Mouse (Mus musculus): ENCODE measurements around the gene Glce. TPM values are rescaled to one million over a fixed set of nuclear protein-coding genes. Genes with fewer than 3 reads are reported as not detected.

The Glce gene
- polyA plus RNA-seq, 1 experiment = not detected

GRCm38 (mm10) chr9:62018229-62019093 lies 104.0 kb downstream of the Glce start:
- 83% methylated on average over 14 of the region's 14 CpGs for WGBS
- H3K4me3 ChIP-seq (ENCODE audit: insufficient read depth, low read depth, low read length) = no peak overlapping the region
- TF ChIP-seq POLR2A (IDR thresholded peaks at IDR 0.05; ENCODE audit: insufficient read depth, low read depth, low read length) (no peak), CTCF (IDR thresholded peaks at IDR 0.05; ENCODE audit: insufficient read depth, low read depth, low read length) (no peak)
- H3K4me1 ChIP-seq (ENCODE audit: control insufficient read depth, insufficient read depth, low read length) = no peaks in the 10 kb centered on the region
- H3K27ac ChIP-seq (ENCODE audit: insufficient read depth, low read depth, low read length) = no peak overlapping the region

- 87% methylated on average over 6 of the region's 6 CpGs for WGBS
- TF ChIP-seq POLR2A (IDR thresholded peaks at IDR 0.05; ENCODE audit: insufficient read depth, low read depth, low read length) = no peak
- TF ChIP-seq CTCF (IDR thresholded peaks at IDR 0.05; ENCODE audit: insufficient read depth, low read depth, low read length) = no peak
- H3K27ac ChIP-seq (ENCODE audit: insufficient read depth, low read depth, low read length) = no peak overlapping the region
These were observed 105.1 kb downstream of the Glce start for GRCm38 (mm10) chr9:62017329-62017728.

GRCm38 (mm10) chr9:62015504-62015903 lies 107.0 kb downstream of the Glce start:
- WGBS = 62% methylated on average over 3 of the region's 3 CpGs
- H3K27ac ChIP-seq (ENCODE audit: insufficient read depth, low read depth, low read length) = no peak overlapping the region
- no peak for TF ChIP-seq CTCF (IDR thresholded peaks at IDR 0.05; ENCODE audit: insufficient read depth, low read depth, low read length)
- no peak for TF ChIP-seq POLR2A (IDR thresholded peaks at IDR 0.05; ENCODE audit: insufficient read depth, low read depth, low read length)

More at GRCm38 (mm10) chr9:62017329-62017728, 105.1 kb downstream of the Glce start:
- Histone ChIP-seq H3K4me3 (ENCODE audit: insufficient read depth, low read depth, low read length) (no peak overlapping the region), H3K4me1 (ENCODE audit: control insufficient read depth, insufficient read depth, low read length) (no peaks in the 10 kb centered on the region)

GRCm38 (mm10) chr9:62013316-62014097 lies 108.9 kb downstream of the Glce start:
- TF ChIP-seq POLR2A (IDR thresholded peaks at IDR 0.05; ENCODE audit: insufficient read depth, low read depth, low read length) (no peak), CTCF (IDR thresholded peaks at IDR 0.05; ENCODE audit: insufficient read depth, low read depth, low read length) (no peak)
- Histone ChIP-seq H3K4me1 (ENCODE audit: control insufficient read depth, insufficient read depth, low read length) (no peaks in the 10 kb centered on the region), H3K27ac (ENCODE audit: insufficient read depth, low read depth, low read length) (no peak overlapping the region), H3K4me3 (ENCODE audit: insufficient read depth, low read depth, low read length) (no peak overlapping the region)
- WGBS = 90% methylated on average over 12 of the region's 12 CpGs

More at GRCm38 (mm10) chr9:62015504-62015903, 107.0 kb downstream of the Glce start:
- no peak overlapping the region for H3K4me3 ChIP-seq (ENCODE audit: insufficient read depth, low read depth, low read length)
- no peaks in the 10 kb centered on the region for H3K4me1 ChIP-seq (ENCODE audit: control insufficient read depth, insufficient read depth, low read length)

GRCm38 (mm10) chr9:62008360-62008759 lies 114.1 kb downstream of the Glce start:
- no peak for TF ChIP-seq CTCF (IDR thresholded peaks at IDR 0.05; ENCODE audit: insufficient read depth, low read depth, low read length)
- TF ChIP-seq POLR2A (IDR thresholded peaks at IDR 0.05; ENCODE audit: insufficient read depth, low read depth, low read length) = no peak
- no peak overlapping the region for H3K27ac ChIP-seq (ENCODE audit: insufficient read depth, low read depth, low read length)
- H3K4me3 ChIP-seq (ENCODE audit: insufficient read depth, low read depth, low read length) = no peak overlapping the region
- peaks cover 10% of the 10 kb centered on the region for H3K4me1 ChIP-seq (ENCODE audit: control insufficient read depth, insufficient read depth, low read length)
- WGBS = 91% methylated on average over 5 of the region's 5 CpGs

Other genes with a start within 250 kb of the Glce start
- gene Rplp1, start 208.1 kb downstream of the Glce start, polyA plus RNA-seq (2012; ENCODE audit: insufficient read depth, insufficient read length, low replicate concordance, missing spikeins) = 1,116 TPM in 1 of 2 replicates, not detected in the other
- not detected in 2 replicates for gene Kif23, start 175.9 kb downstream of the Glce start, polyA plus RNA-seq (2012; ENCODE audit: insufficient read depth, insufficient read length, low replicate concordance, missing spikeins)
- not detected in 2 replicates for gene Paqr5, start 95.8 kb downstream of the Glce start, polyA plus RNA-seq (2012; ENCODE audit: insufficient read depth, insufficient read length, low replicate concordance, missing spikeins)
- not detected in 2 replicates for gene Spesp1, start 159.6 kb upstream of the Glce start, polyA plus RNA-seq (2012; ENCODE audit: insufficient read depth, insufficient read length, low replicate concordance, missing spikeins)
- gene Anp32a, start 218.6 kb upstream of the Glce start, polyA plus RNA-seq (2012; ENCODE audit: insufficient read depth, insufficient read length, low replicate concordance, missing spikeins) = 1,184 TPM in 1 of 2 replicates, not detected in the other